Mouse (Mus musculus) limb, embryonic 13.5 days (tissue): ENCODE data around the gene Ppp2r1a. TPM values are rescaled to one million over a fixed set of nuclear protein-coding genes. Genes with fewer than 3 reads are reported as not detected.
A peak's percentile ranks its signal among the peaks of the same experiment; 100 is the strongest.

Experiments used
- ATAC-seq: fragments of 200-750 bp; cut with Nextera tagmentation; 2 replicates; pipeline ENCODE4 v1.8.0; 2017; ENCODE audit warnings: low read depth, moderate number of reproducible peaks, moderate TSS enrichment; ENCODE audit not compliant: low FRiP score
- H3K27ac ChIP-seq: fragments of 300-500 bp; sonication (generic); 2 replicates; pipeline ENCODE4 v1.5.1; 2015; ENCODE audit warnings: inconsistent platforms, mild to moderate bottlenecking, moderate library complexity
- H3K27me3 ChIP-seq: fragments of 300-500 bp; sonication (generic); 2 replicates; pipeline ENCODE4 v1.6.1; 2015; ENCODE audit warnings: mild to moderate bottlenecking, inconsistent platforms
- H3K36me3 ChIP-seq: fragments of 300-500 bp; sonication (generic); 2 replicates; pipeline ENCODE4 v1.6.1; 2015; ENCODE audit warnings: inconsistent platforms, mild to moderate bottlenecking, moderate library complexity
- H3K4me1 ChIP-seq: fragments of 300-500 bp; sonication (generic); 2 replicates; pipeline ENCODE4 v1.6.1; 2015; ENCODE audit warnings: inconsistent platforms
- H3K4me2 ChIP-seq: fragments of 300-500 bp; sonication (generic); replicated peaks from 2 replicates; pipeline ENCODE4 v1.6.1; 2015; ENCODE audit warnings: inconsistent platforms, mild to moderate bottlenecking, moderate library complexity
- H3K4me3 ChIP-seq: fragments of 300-500 bp; sonication (generic); 2 replicates; pipeline ENCODE4 v1.5.1; 2015; ENCODE audit warnings: moderate library complexity, mild to moderate bottlenecking, inconsistent platforms
- H3K9ac ChIP-seq: fragments of 300-500 bp; sonication (generic); 2 replicates; pipeline ENCODE4 v1.6.1; 2015; ENCODE audit warnings: mild to moderate bottlenecking, inconsistent platforms
- H3K9me3 ChIP-seq: fragments of 300-500 bp; sonication (generic); 2 replicates; pipeline ENCODE4 v1.6.1; 2016; ENCODE audit warnings: inconsistent platforms
- WGBS: fragments of 180-500 bp; shearing (Covaris S2); methylation state at CpG from one replicate; pipeline ENCODE4 v1.1.7; 2015; 5-methylcytosine and 5-hydroxymethylcytosine counted together
- polyA plus RNA-seq: library from polyadenylated mRNA; unstranded; fragments of >200 nt; fragmentation: Nextera tagmentation; extraction: Ambion mirVana; gene quantifications from 2 replicates; pipeline ENCODE4 v1.2.1, GENCODE M21; 2015

Ppp2r1a gene
- polyA plus RNA-seq, 1 experiment from 2014 or later = 375 TPM

GRCm38 (mm10) chr17:21008382-21009331 is 63.5 kb downstream of the Ppp2r1a start, which contains the start of gene Zfp160:
Gene Zfp160 (plus strand): TSS chr17:21008903.
- Histone ChIP-seq H3K4me3 (peak within 1 kb of the TSS; percentile 84), H3K4me2 (peak within 1 kb of the TSS; percentile 80), H3K9me3 (no peaks in the 10 kb centered on the region), H3K27me3 (no peaks in the 10 kb centered on the region), H3K4me1 (peaks cover 11% of the 10 kb centered on the region), H3K27ac (peak within 1 kb of the TSS; percentile 93), H3K36me3 (peaks cover 20% of the 10 kb centered on the region), H3K9ac (peak within 1 kb of the TSS; percentile 89)
- WGBS = 7% methylated on average over 36 of the region's 36 CpGs
- peak; percentile 98 for ATAC-seq

GRCm38 (mm10) chr17:21009726-21010125 is 64.6 kb downstream of the Ppp2r1a start:
- Histone ChIP-seq H3K9ac (peak overlapping the region; percentile 89), H3K36me3 (peaks cover 27% of the 10 kb centered on the region), H3K27me3 (no peaks in the 10 kb centered on the region), H3K4me3 (peak overlapping the region; percentile 84), H3K4me1 (peaks cover 11% of the 10 kb centered on the region), H3K9me3 (no peaks in the 10 kb centered on the region), H3K27ac (peak overlapping the region; percentile 93), H3K4me2 (peak overlapping the region; percentile 80)
- 14% methylated on average over 1 of the region's 1 CpGs for WGBS
- no peak for ATAC-seq

Other genes starting within 250 kb of the Ppp2r1a start
- not detected in 2 replicates for gene Vmn1r227, start 215.5 kb upstream of the Ppp2r1a start, polyA plus RNA-seq
- gene Vmn1r228, start 159.2 kb upstream of the Ppp2r1a start, polyA plus RNA-seq = not detected in 2 replicates
- not detected in 2 replicates for gene Vmn1r229, start 133.8 kb upstream of the Ppp2r1a start, polyA plus RNA-seq
- not detected in 2 replicates for gene Vmn1r230, start 104.9 kb upstream of the Ppp2r1a start, polyA plus RNA-seq
- not detected in 2 replicates for gene Vmn1r231, start 40.2 kb upstream of the Ppp2r1a start, polyA plus RNA-seq
- not detected in 2 replicates for gene Vmn1r232, start 25.6 kb upstream of the Ppp2r1a start, polyA plus RNA-seq
- not detected in 2 replicates for gene Vmn1r233, start 51.2 kb downstream of the Ppp2r1a start, polyA plus RNA-seq
- 20.5 and 21.1 TPM in 2 replicates for gene Zfp160, start 63.6 kb downstream of the Ppp2r1a start, polyA plus RNA-seq